Mouse (Mus musculus) cerebellum, adult 18-20 months (tissue): ENCODE measurements around the gene Npr1.

Experiments
- DNase-seq, 2 experiments: peaks; one replicate each; pipeline ENCODE4 v3.0.0; 2021

Npr1 gene

GRCm38 (mm10) chr3:90465686-90466310, at the start of gene Npr1:
Gene Npr1, minus strand, starts transcription at chr3:90465866.
- peak in 1 of 2 experiments; percentile 27 for DNase-seq

GRCm38 (mm10) chr3:90515242-90515641, 49.6 kb upstream of the Npr1 start:
- no peak for DNase-seq

DNA sequence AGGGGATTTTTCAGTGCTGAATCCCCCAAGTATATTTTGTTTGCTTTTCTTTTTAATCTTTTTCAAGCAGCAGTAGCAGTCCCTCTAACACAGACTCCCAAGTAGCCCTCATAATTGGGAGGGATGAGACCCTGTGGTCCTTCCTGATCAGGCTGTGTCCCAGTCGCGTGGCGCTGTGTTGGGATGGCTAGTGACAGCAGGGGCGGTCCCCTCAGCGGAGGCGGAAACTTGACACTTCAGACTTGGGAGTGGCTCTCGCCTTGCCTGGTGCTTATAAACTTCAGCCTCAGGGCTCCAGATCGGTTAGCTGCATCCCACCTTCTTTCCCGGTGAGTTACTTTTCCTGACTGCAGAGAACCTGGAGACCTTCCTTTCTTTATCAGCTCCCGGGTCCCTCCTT, 49.0 kb upstream of the Npr1 start:
- peak in 1 of 2 experiments; percentile 41 for DNase-seq

DNA sequence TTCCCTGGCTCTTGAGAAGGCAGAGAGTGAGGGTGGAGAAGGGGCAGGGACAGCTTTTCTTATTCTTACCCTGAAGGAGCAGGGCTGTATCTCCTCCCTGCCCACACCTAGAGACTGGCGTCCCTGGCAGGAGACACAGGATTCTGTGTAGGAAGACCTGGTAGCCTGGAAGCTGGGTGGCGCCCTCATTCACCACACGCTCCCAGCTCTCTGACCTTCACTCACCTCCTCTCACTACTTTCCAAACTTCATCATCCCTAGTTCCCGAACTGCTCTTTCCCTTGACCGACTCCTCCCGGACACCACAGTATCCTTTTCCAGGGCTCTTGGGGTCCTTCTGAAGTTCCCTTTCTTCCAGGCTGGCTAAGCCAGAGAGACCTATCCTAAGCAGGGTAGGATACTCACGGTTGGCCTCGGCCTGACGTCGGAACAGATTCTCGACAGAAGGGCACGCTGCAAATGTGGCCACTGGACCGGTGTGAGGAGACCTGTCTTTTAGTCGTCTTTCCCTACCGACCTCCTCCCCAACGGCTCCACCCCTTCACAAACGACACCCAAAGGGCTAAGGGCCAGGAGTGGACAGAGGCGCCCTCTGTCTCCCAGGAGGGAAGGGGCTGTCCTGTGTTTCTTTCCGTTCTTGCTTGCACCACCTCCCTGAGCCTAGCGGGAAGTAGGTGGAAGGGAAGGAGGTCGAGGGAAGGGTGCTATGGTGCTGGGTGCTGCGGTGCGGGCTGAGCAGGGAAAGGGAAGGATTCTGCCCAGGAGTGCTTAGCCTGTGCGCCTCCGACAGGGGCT, 48.3 kb upstream of the Npr1 start, which contains the start of the genes S100a1 and S100a13:
Gene S100a1, minus strand, starts transcription at position 597 of the 795 bp plus-strand sequence.
Gene S100a13, plus strand, starts transcription at position 640 of the 795 bp plus-strand sequence.
- peak; percentile 53 to 63 for DNase-seq

- no peak for DNase-seq
Measured at GRCm38 (mm10) chr3:90512948-90513642, 47.4 kb upstream of the Npr1 start.

GRCm38 (mm10) chr3:90512276-90512675, 46.6 kb upstream of the Npr1 start:
- DNase-seq = no peak

- no peak for DNase-seq
Measured at GRCm38 (mm10) chr3:90509747-90510123, 44.1 kb upstream of the Npr1 start.

GRCm38 (mm10) chr3:90508950-90509746, 43.5 kb upstream of the Npr1 start, which contains the start of gene Chtop:
Gene Chtop, minus strand, starts transcription at chr3:90509498.
- peak; percentile 98 to 99 for DNase-seq

DNA sequence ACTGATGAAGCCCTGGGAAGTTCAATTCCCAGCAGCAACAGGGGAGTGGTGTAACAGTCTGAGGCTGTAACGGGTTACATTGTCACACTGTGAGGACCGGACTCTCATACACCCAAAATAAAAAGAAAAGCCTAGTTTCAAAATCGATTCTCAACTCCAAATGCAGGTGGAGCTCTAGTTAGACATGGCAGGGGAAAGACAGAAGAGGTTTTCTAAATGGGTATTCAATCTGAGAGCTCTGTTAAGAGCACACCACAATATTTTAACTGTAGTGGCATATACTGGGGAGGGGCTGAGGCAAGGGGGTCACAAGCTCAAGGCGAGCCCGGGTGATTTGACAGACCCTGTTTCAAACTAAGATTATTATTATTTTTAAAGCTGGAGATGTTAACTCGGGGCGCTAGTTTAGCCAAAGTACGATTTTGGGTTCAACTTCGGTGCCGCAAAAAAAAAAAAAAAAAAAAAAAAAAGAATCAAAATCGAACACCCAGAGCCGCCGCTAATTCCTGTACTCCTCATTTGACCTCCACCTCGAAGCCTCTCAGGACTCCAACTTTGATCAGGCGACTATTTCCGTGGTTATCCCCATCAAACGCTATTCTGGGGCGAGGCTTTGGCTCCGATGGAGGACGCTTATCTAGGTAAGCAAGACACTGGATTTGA, 42.8 kb upstream of the Npr1 start:
- no peak for DNase-seq

- DNase-seq = no peak
Measured at GRCm38 (mm10) chr3:90506362-90506761, 40.7 kb upstream of the Npr1 start.

GRCm38 (mm10) chr3:90505216-90505615, 39.5 kb upstream of the Npr1 start:
- no peak for DNase-seq

DNA sequence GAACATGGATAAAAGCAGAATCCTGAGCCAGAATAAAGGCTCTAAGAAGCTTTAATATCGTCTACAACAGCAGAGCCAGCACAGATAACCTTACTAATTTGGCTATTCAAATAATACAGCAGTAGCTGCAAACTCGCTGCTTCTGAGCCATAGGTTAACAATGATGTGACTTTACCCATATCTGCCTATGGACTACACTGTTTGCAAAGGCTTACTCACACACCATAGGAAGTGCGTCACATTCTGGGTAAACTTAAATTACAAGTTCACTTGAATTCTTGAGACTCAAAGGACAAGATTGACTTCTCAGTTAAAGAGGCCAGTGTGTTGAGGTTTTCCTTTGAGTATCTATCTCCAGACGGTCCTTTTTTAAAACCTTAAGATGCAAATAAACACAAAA, 37.8 kb upstream of the Npr1 start:
- DNase-seq = no peak

GRCm38 (mm10) chr3:90497597-90497996, 31.9 kb upstream of the Npr1 start:
- DNase-seq = no peak

- DNase-seq = no peak
Measured at GRCm38 (mm10) chr3:90495850-90496525, 30.3 kb upstream of the Npr1 start.

DNA sequence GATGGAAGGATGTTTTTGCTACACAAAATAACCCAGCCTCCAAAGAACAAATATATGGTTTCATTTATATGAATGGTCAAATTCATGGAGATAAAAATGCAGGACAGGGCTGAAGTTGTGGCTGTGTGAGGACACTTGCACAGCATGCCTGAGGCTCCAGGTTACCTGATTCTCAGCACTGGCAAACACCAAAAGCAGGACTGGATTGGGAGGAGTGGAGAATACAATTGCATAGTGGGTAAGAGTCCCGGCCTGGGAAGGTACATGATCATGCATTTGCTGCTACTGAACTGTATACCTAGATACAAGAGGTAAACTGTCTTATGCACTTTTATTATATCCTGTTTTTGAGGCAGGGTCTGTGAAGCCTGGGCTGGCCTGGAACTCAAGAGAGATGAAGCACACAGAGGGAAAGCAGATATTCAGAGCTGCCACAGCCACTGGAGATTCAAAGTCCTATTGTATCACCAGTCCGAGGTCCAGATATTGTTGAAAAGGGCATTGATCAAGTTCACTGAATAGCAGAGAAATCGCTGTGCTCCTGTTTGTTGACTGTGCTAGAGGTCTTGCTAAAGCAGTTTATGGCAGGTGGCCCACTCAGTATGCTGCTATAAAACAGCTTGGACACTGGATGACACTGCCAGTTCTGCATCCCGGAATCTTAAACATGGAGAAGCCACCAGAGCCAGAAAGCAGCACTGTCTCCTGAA, 28.3 kb upstream of the Npr1 start:
- peak; percentile 33 to 39 for DNase-seq

DNA sequence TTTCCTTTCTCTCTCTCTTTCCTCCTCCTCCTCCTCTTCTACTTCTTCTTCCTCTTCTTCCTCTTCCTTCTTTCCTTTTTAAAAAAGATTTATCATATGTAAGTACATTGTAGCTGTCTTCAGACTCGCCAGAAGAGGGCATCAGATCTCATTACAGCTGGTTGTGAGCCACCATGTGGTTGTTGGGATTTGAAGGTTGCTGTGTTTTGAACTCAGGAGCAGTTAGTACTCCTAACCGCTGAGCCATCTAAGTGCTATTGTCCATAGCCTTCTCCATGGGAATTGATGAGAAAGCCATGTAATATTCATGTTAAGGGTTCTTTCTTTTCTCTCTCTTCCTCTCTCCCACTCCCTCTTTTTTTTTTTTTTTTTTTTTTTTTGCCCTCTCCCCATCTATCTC, 25.7 kb upstream of the Npr1 start:
- peak in 1 of 2 experiments; percentile 49 for DNase-seq

DNA sequence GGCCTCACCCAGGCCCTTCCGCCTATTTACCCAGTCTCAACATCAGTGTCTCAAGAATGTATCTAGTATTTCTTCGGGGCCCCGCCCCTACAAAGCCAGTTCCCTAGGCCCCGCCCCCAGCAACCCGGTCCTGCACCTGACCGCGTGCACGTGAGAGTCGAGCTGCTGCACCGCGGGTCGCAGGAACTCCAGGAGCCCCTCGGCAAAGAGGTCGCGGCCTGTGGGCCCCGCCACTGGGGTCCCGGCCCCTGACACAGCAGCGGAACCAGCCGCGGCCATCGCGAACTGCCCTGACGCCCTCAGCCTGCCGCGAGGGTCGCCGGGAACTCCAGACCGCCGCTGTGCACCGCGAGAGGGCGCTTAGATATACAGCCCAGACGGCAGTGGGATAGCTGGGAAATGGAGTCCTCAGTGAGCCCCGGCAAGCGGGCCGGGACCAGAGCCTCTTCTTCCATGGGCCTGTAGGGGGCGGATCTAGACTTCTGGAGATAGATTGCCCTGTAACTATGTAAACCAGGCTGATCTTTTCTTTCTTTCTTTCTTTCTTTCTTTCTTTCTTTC, 25.1 kb upstream of the Npr1 start, which contains the start of gene Snapin:
Gene Snapin, minus strand, starts transcription at position 338 of the 561 bp plus-strand sequence.
- peak; percentile 95 to 96 for DNase-seq

DNA sequence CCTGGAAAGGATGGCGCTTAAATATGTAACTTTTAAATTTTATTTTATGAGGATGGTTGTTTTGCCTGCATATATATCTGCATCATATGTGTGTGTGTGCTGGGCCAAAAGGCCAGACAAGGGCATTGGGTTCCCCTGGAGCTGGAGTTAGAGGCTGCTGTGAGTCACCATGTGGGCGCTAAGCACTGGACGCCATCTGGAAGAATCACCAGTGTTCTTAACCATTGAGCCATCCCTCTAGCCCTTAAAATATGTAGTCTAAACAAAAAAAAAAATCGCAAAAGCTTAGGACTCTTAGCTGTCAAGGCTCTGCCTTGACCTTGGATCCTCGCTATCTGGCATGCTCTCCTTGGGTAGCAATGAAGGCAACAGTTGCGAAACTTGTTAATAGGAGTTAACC, 22.9 kb upstream of the Npr1 start:
- DNase-seq = no peak

GRCm38 (mm10) chr3:90486998-90487397, 21.3 kb upstream of the Npr1 start:
- DNase-seq = no peak
